Mouse (Mus musculus) left cerebral cortex, adult 2 months (tissue): Measurements from ENCODE around the gene Pctp. TPM values are rescaled to one million over a fixed set of nuclear protein-coding genes. Genes with fewer than 3 reads are reported as not detected.

Source experiments
- DNase-seq, 2 experiments: peaks; one replicate each; pipeline ENCODE4 v3.0.0; 2021 to 2022; ENCODE audit warnings: low spot score in 2 of 2, mixed read lengths in 1 of 2; ENCODE audit errors: extremely low spot score in 1 of 2
- H3K27ac ChIP-seq: fragments of 200-600 bp; 2 replicates; pipeline ENCODE4 v1.8.1; 2022
- H3K4me3 ChIP-seq: fragments of 200-600 bp; 2 replicates; pipeline ENCODE4 v1.8.1; 2022
- CTCF ChIP-seq: fragments of 200-600 bp; IDR thresholded peaks from 2 replicates; pipeline ENCODE4 v1.8.1; 2022; ENCODE audit warnings: antibody characterized with exemption, mild to moderate bottlenecking, moderate library complexity
- intact Hi-C: fragments of 180-260 bp; cut with DNase I; formaldehyde crosslinking; loops from one replicate; pipeline ENCODE4 v1.15.1; 2025
- total RNA-seq, 2 experiments: library from RNA; stranded (reverse); gene quantifications; 2 replicates each; pipeline ENCODE4 v1.2.3; 2021

The Pctp gene
- total RNA-seq, 2 experiments from 2014 or later = 1.1 to 1.3 TPM

DNA sequence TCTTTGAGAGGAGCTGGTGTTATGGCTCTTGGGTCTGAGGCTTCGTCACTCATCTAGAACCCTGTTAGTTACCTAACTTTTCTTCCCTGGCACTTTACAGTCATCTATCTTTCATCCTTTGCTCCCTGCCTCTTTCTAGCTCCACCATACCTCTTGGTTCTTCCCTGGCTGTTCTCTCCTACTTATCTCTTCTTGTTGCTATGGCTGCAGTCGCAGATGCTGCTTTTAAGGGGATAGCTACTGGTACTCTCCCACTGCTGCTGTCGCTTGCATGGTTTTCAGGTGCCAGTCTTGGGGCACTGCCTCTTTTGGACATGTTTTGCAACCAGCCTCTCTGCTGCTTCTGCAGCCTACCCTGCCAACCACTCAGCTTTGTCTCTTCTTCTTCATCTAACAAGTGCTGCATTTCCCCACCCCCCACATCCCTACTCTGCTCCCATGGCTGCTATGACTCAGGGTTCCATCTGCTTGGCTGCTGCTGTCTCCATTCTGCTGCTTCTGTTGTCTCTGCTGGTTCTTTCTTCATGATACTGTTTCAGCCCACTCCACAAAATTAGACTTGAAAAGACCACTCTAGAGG, 51.9 kb downstream of the Pctp start:
- peak; percentile 48 to 59 for DNase-seq
- Histone ChIP-seq H3K4me3 (no peak overlapping the region), H3K27ac (no peak overlapping the region)
- intact Hi-C loops = no loop called here
- TF ChIP-seq CTCF = no peak

GRCm38 (mm10) chr11:89947806-89948205, 54.9 kb downstream of the Pctp start:
- intact Hi-C loops = no loop called here
- no peak for DNase-seq
- H3K27ac ChIP-seq = no peak overlapping the region
- H3K4me3 ChIP-seq = no peak overlapping the region
- no peak for TF ChIP-seq CTCF

DNA sequence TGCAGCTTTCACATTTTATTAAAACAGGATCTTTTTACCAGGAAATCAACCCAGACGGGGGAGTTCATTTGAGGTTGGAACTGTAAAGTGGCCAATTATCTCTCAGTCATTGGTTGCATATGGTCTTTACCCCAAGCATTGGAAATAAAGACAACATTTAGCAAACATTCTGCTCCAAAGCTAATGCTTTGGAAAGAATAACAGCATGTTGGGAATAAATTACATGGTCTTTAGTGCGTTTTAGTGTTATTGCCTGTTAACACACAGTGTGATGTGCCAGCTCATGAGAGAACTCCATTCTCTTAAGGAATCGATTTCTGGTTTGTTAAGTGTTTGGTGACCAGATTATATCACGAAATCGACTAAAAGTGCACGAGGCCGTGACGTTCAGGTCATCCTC, 57.5 kb downstream of the Pctp start:
- TF ChIP-seq CTCF = no peak
- Histone ChIP-seq H3K27ac (no peak overlapping the region), H3K4me3 (no peak overlapping the region)
- DNase-seq = no peak
- intact Hi-C loops = no loop called here

DNA sequence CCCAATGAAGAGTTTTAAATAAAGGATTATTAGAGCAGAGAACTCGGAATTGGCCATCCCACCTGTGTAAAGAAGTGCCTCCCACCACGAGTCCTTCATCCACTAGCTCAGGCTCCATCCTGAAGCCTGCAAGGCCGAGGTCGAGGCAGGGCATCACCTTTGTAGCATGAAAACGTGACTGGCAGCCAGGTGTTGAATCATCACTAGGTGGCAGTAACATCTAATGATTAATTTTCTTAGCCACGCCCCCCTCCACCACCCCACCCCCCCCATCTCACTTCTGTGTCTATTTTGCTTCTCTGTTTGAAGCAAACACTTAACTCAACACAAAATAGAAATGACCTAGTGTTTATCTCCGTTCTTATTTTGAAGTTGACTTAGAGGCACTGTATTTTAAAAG, 65.5 kb downstream of the Pctp start:
- no peak; the same call in 1 of the 2 replicates for TF ChIP-seq CTCF
- H3K27ac ChIP-seq = no peak overlapping the region
- DNase-seq = no peak
- H3K4me3 ChIP-seq = no peak overlapping the region
- intact Hi-C loops = no loop called here

Other genes with a start within 250 kb of the Pctp start
- gene Ankfn1, start 225.2 kb downstream of the Pctp start, total RNA-seq = 10 to 100 TPM; 11.0 to 13.1 TPM
- 10 to 100 TPM; 15.9 TPM for gene Tmem100, start 27.5 kb upstream of the Pctp start, total RNA-seq
- gene Gm45716, start 184.8 kb upstream of the Pctp start, total RNA-seq = 1 to 10 TPM; 3.8 to 5.3 TPM
- 100 to 1,000 TPM; 222 to 227 TPM for gene Mmd, start 246.6 kb upstream of the Pctp start, total RNA-seq